Mouse (Mus musculus): ENCODE results near the gene Spata25. TPM values are rescaled to one million over a fixed set of nuclear protein-coding genes. Genes with fewer than 3 reads are reported as not detected.
"Not testable (repeated sequence)": the region's sequence is repeated elsewhere in the genome, so short reads cannot be mapped to it uniquely, and the experiment has no call there.

Gene Spata25
- polyA plus RNA-seq, 1 experiment: 4.5 TPM

GRCm38 (mm10) chr2:164856309-164857100, 28.2 kb upstream of the Spata25 start:
- peaks cover 18% of the 10 kb centered on the region for H3K27me3 ChIP-seq (ENCODE audit: control insufficient read depth, insufficient read depth, low read length)
- TF ChIP-seq POLR2A (IDR thresholded peaks at IDR 0.05; ENCODE audit: control insufficient read depth, extremely low read depth, insufficient read depth, low read length, poor library complexity): no peak
- no peak for TF ChIP-seq CTCF (IDR thresholded peaks at IDR 0.05; ENCODE audit: borderline replicate concordance, control insufficient read depth, extremely low read depth, insufficient read depth, low read length, poor library complexity)
- no peak overlapping the region for H3K27ac ChIP-seq (ENCODE audit: control insufficient read depth, insufficient read depth, low read length)
- WGBS: 3% methylated on average over 42 of the region's 42 CpGs
- DNase-seq: no peak
- H3K4me3 ChIP-seq (ENCODE audit: control insufficient read depth, insufficient read depth, low read length): peak overlapping the region; percentile 35
- H3K36me3 ChIP-seq (ENCODE audit: control insufficient read depth, insufficient read depth, low read length): no peaks in the 10 kb centered on the region
- H3K4me1 ChIP-seq (replicated peaks; ENCODE audit: control insufficient read depth, insufficient read depth, low read length): peaks cover 17% of the 10 kb centered on the region

- not testable (repeated sequence) for DNase-seq; H3K36me3 ChIP-seq (ENCODE audit: control insufficient read depth, insufficient read depth, low read length); H3K27ac ChIP-seq (ENCODE audit: control insufficient read depth, insufficient read depth, low read length); H3K4me3 ChIP-seq (ENCODE audit: control insufficient read depth, insufficient read depth, low read length)
- peaks cover 18% of the 10 kb centered on the region for H3K27me3 ChIP-seq (ENCODE audit: control insufficient read depth, insufficient read depth, low read length)
- H3K4me1 ChIP-seq (replicated peaks; ENCODE audit: control insufficient read depth, insufficient read depth, low read length): peaks cover 18% of the 10 kb centered on the region
- WGBS: 90% methylated on average over 5 of the region's 5 CpGs
These were observed 27.2 kb upstream of the Spata25 start for GRCm38 (mm10) chr2:164855572-164855971.

DNA sequence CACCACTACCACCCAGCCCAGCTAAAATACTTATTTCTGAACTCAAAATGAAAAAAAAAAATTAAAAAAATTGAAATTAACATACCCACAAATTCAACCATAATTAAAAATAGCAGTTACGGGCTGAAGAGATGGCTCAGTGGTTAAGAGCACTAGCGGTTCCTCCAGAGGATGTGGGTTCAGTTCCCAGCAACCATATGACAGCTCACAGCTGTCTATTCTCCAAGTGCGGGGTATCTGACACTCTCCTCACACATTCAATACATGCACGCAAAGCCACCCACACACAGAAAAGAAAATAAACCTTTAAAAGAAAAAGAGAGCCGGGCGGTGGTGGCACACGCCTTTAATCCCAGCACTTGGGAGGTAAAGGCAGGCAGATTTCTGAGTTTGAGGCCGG, 21.7 kb upstream of the Spata25 start:
- peak; percentile 49 for DNase-seq
- WGBS: 6% methylated on average over 8 of the region's 8 CpGs
- Histone ChIP-seq H3K27me3 (ENCODE audit: control insufficient read depth, insufficient read depth, low read length) (no peaks in the 10 kb centered on the region), H3K4me1 (replicated peaks; ENCODE audit: control insufficient read depth, insufficient read depth, low read length) (peaks cover 14% of the 10 kb centered on the region), H3K27ac (ENCODE audit: control insufficient read depth, insufficient read depth, low read length) (peak overlapping the region; percentile 26; the same call in 1 of the 2 replicates), H3K4me3 (ENCODE audit: control insufficient read depth, insufficient read depth, low read length) (no peak overlapping the region), H3K36me3 (ENCODE audit: control insufficient read depth, insufficient read depth, low read length) (no peaks in the 10 kb centered on the region)
- TF ChIP-seq POLR2A (IDR thresholded peaks at IDR 0.05; ENCODE audit: control insufficient read depth, extremely low read depth, insufficient read depth, low read length, poor library complexity) (no peak), CTCF (IDR thresholded peaks at IDR 0.05; ENCODE audit: borderline replicate concordance, control insufficient read depth, extremely low read depth, insufficient read depth, low read length, poor library complexity) (no peak)

DNA sequence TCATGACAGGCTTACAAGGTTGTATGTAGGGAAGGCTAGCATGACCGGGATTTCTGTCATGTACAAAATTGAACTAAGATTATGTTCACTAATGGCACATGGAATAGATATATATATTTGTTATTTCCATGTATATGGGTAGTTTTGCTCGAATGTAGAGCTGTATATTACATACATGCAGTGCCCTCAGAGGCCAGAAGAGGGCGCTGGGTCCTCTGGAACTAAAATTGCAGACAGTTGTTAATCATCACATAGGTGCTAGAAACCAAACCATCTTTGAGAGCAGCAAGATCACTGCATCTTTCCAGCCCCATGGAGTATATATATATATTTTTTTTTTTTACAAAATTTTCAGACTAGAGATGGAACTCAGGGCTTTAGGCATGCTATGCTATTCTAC, 17.4 kb upstream of the Spata25 start:
- Histone ChIP-seq H3K4me1 (replicated peaks; ENCODE audit: control insufficient read depth, insufficient read depth, low read length) (peaks cover 14% of the 10 kb centered on the region), H3K27ac (ENCODE audit: control insufficient read depth, insufficient read depth, low read length) (no peak overlapping the region), H3K27me3 (ENCODE audit: control insufficient read depth, insufficient read depth, low read length) (no peaks in the 10 kb centered on the region), H3K4me3 (ENCODE audit: control insufficient read depth, insufficient read depth, low read length) (no peak overlapping the region), H3K36me3 (ENCODE audit: control insufficient read depth, insufficient read depth, low read length) (no peaks in the 10 kb centered on the region)
- TF ChIP-seq POLR2A (IDR thresholded peaks at IDR 0.05; ENCODE audit: control insufficient read depth, extremely low read depth, insufficient read depth, low read length, poor library complexity) (no peak), CTCF (IDR thresholded peaks at IDR 0.05; ENCODE audit: borderline replicate concordance, control insufficient read depth, extremely low read depth, insufficient read depth, low read length, poor library complexity) (no peak)
- DNase-seq: peak; percentile 32
- WGBS: 58% methylated on average over 3 of the region's 3 CpGs

GRCm38 (mm10) chr2:164835164-164835563, 6.8 kb upstream of the Spata25 start:
- Histone ChIP-seq H3K27ac (ENCODE audit: control insufficient read depth, insufficient read depth, low read length) (no peak overlapping the region), H3K27me3 (ENCODE audit: control insufficient read depth, insufficient read depth, low read length) (no peaks in the 10 kb centered on the region), H3K4me3 (ENCODE audit: control insufficient read depth, insufficient read depth, low read length) (no peak overlapping the region), H3K4me1 (replicated peaks; ENCODE audit: control insufficient read depth, insufficient read depth, low read length) (peaks cover 20% of the 10 kb centered on the region), H3K36me3 (ENCODE audit: control insufficient read depth, insufficient read depth, low read length) (peaks cover 21% of the 10 kb centered on the region)
- no peak for DNase-seq
- TF ChIP-seq POLR2A (IDR thresholded peaks at IDR 0.05; ENCODE audit: control insufficient read depth, extremely low read depth, insufficient read depth, low read length, poor library complexity) (no peak), CTCF (IDR thresholded peaks at IDR 0.05; ENCODE audit: borderline replicate concordance, control insufficient read depth, extremely low read depth, insufficient read depth, low read length, poor library complexity) (no peak)
- 98% methylated on average over 4 of the region's 4 CpGs for WGBS

GRCm38 (mm10) chr2:164834531-164834930, 6.2 kb upstream of the Spata25 start:
- Histone ChIP-seq H3K27me3 (ENCODE audit: control insufficient read depth, insufficient read depth, low read length) (no peaks in the 10 kb centered on the region), H3K4me3 (ENCODE audit: control insufficient read depth, insufficient read depth, low read length) (peak overlapping the region; percentile 87), H3K36me3 (ENCODE audit: control insufficient read depth, insufficient read depth, low read length) (peaks cover 21% of the 10 kb centered on the region), H3K4me1 (replicated peaks; ENCODE audit: control insufficient read depth, insufficient read depth, low read length) (peaks cover 20% of the 10 kb centered on the region), H3K27ac (ENCODE audit: control insufficient read depth, insufficient read depth, low read length) (peak overlapping the region; percentile 55; the same call in 1 of the 2 replicates)
- peak; percentile 57 for DNase-seq
- TF ChIP-seq CTCF (IDR thresholded peaks at IDR 0.05; ENCODE audit: borderline replicate concordance, control insufficient read depth, extremely low read depth, insufficient read depth, low read length, poor library complexity) (no peak; the same call in 1 of the 2 replicates), POLR2A (IDR thresholded peaks at IDR 0.05; ENCODE audit: control insufficient read depth, extremely low read depth, insufficient read depth, low read length, poor library complexity) (no peak)
- 38% methylated on average over 8 of the region's 8 CpGs for WGBS
